20 mouse cellular contexts compared by ENCODE assay signal in the genomic region with DNA sequence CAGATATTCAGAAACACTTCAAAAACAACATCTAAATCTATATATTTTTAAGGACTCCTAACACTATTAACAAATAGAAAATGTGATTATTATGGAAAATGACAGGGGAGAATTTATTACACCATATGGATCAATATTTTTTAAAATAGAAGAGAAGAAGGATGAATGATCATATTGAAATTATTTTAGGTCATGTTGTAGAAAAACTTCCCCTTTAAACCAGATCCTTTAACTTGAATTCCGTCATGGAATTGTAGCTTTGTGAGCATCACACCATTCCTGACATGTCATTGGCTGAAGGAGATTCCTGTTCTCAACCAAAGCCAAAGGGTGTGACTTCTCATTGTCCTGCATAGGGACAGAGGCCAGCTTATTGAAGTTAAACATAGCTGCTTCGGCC. TPM values are rescaled to one million over a fixed set of nuclear protein-coding genes. Genes with fewer than 3 reads are reported as not detected.
DNase-seq lines count a peak whose midpoint lies in the region; TF ChIP-seq lines count a peak whose summit lies in the region.
"Had no signal": no experiment of that assay in that cellular context is flagged by ENCODE, and none has a peak within 500 bp of the region (broad histone marks: within the 10 kb centered on the region; RNA-seq: fewer than 3 reads in every experiment).

A gene (plus strand): TSS at position 301 of the 400 bp plus-strand sequence.

- TF ChIP-seq CTCF in testis, adult 2 months (IDR thresholded peaks at IDR 0.05; ENCODE audit: control insufficient read depth, insufficient read depth, insufficient replicate concordance, low read depth, low read length): no peak

- no peak for DNase-seq in testis, postnatal 10 days (ENCODE audit: low spot score)
- DNase-seq: adrenal gland, adult 2 months; adrenal gland, adult 8-10 months; adrenal gland, postnatal 10 days; adrenal gland, postnatal 14 days; adrenal gland, postnatal 25 days; adrenal gland, postnatal 36 days; B cell, adult 2 months; cerebellum, adult 11 months; cerebellum, adult 11-12 months; cerebellum, adult 18-20 months; cerebellum, adult 2 months had no signal

- H3K4me1 ChIP-seq in testis, adult 2 months (ENCODE audit: control insufficient read depth, insufficient read depth, low read length): no peaks in the 10 kb centered on the region

- H3K36me3 ChIP-seq in testis, adult 2 months (ENCODE audit: control insufficient read depth, insufficient read depth, low read length): no peaks in the 10 kb centered on the region
- H3K36me3 ChIP-seq: G1E had no signal

- TF ChIP-seq POLR2A in testis, adult 2 months (IDR thresholded peaks at IDR 0.05; ENCODE audit: control insufficient read depth, low read depth, low read length): no peak

- no peaks in the 10 kb centered on the region for H3K27me3 ChIP-seq in testis, adult 2 months (ENCODE audit: control insufficient read depth, insufficient read depth, low read length)
- H3K27me3 ChIP-seq: CH12.LX had no signal

- H3K4me3 ChIP-seq in testis, adult 2 months (ENCODE audit: control insufficient read depth, low read depth, low read length): peak within 1 kb of the TSS; percentile 33; the same call in 1 of the 2 replicates

- peak within 1 kb of the TSS; percentile 29 for H3K27ac ChIP-seq in testis, adult 2 months (ENCODE audit: control insufficient read depth, insufficient read depth, low read depth, low read length)

RNA-seq across cellular contexts. Expression of the gene that starts here (rescaled TPM):
- 0.94 and 1.9 TPM in 2 replicates for polyA plus RNA-seq in testis, adult 2 months (2012; rRNA removed)
- polyA plus RNA-seq: activated CD4-positive, CD25-positive, alpha-beta regulatory T cell, adult 4 months; adrenal gland, adult 2 months; brain, embryonic 14.5 days; C2C12; CD4-positive, CD25-positive, alpha-beta regulatory T cell, adult 4 months; cerebellum, adult 2 months; G1E; Patski had no signal
